Mouse (Mus musculus): ENCODE measurements around the gene Tpk1.

Tpk1 gene

GRCm38 (mm10) chr6:43343006-43343405 lies 323.1 kb downstream of the Tpk1 start:
- DNase-seq = no peak

GRCm38 (mm10) chr6:43342386-43342785 lies 323.7 kb downstream of the Tpk1 start:
- DNase-seq = no peak

- DNase-seq = no peak
Measured at GRCm38 (mm10) chr6:43338804-43339203, 327.3 kb downstream of the Tpk1 start.

GRCm38 (mm10) chr6:43337491-43337961 lies 328.6 kb downstream of the Tpk1 start:
- DNase-seq = peak; percentile 86

- DNase-seq = no peak
Measured at GRCm38 (mm10) chr6:43335619-43336234, 330.4 kb downstream of the Tpk1 start.

- peak; percentile 94 for DNase-seq
Measured at GRCm38 (mm10) chr6:43333479-43333878, 332.6 kb downstream of the Tpk1 start.

- no peak for DNase-seq
Measured at GRCm38 (mm10) chr6:43312961-43313656, 353.0 kb downstream of the Tpk1 start.

GRCm38 (mm10) chr6:43312546-43312945 lies 353.5 kb downstream of the Tpk1 start:
- DNase-seq = no peak

GRCm38 (mm10) chr6:43310071-43310470 lies 356.0 kb downstream of the Tpk1 start:
- DNase-seq = no peak

GRCm38 (mm10) chr6:43309454-43309853 lies 356.6 kb downstream of the Tpk1 start, which contains the start of gene Nobox:
Gene Nobox (minus strand): TSS chr6:43309554.
- no peak for DNase-seq

- DNase-seq = no peak
Measured at GRCm38 (mm10) chr6:43297508-43297850, 368.6 kb downstream of the Tpk1 start.

- DNase-seq = peak; percentile 31
Measured at GRCm38 (mm10) chr6:43296798-43297507, 369.1 kb downstream of the Tpk1 start.

- peak; percentile 45 for DNase-seq
Measured at GRCm38 (mm10) chr6:43295908-43296307, 370.2 kb downstream of the Tpk1 start.
